Mouse (Mus musculus): ENCODE data around the gene Gm28729.
"Not testable (repeated sequence)": the region's sequence is repeated elsewhere in the genome, so short reads cannot be mapped to it uniquely, and the experiment has no call there.

Gm28729 gene

GRCm38 (mm10) chr9:96523148-96523547, 1.9 kb downstream of the Gm28729 start:
- in situ Hi-C loops (cut with MboI, MseI): loop anchor here in 1 of 2 experiments (10.0 kb wide), 1 partner anchor 1748 kb away; no protein-coding TSS in a partner anchor

GRCm38 (mm10) chr9:96521574-96521973, 3.5 kb downstream of the Gm28729 start:
- in situ Hi-C loops (cut with MboI, MseI): loop anchor here in 1 of 2 experiments (10.0 kb wide), 1 partner anchor 1747 kb away; no protein-coding TSS in a partner anchor

DNA sequence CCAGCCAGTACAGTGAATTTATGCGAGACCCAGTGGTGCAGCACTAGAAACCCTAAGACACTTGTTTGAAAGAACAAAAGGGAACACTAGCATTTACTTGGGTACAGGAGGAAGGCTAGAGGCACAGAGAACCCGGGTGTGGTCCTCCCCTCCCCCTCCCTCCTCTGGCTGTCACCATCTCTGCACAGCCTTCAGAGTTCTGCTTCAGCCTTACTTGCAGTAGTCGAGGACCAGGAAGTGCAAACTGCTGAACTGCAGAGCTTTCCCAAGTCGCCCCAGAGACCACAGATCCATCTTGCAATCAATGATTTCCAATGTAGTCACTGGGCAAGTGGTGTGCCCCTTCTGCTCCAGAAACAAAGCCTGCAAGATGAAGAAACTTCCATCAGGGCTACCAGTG, 7.6 kb downstream of the Gm28729 start:
- in situ Hi-C loops (cut with MboI, MseI): no loop called here

GRCm38 (mm10) chr9:96516806-96517205, 8.3 kb downstream of the Gm28729 start:
- in situ Hi-C loops (cut with MboI, MseI): no loop called here

DNA sequence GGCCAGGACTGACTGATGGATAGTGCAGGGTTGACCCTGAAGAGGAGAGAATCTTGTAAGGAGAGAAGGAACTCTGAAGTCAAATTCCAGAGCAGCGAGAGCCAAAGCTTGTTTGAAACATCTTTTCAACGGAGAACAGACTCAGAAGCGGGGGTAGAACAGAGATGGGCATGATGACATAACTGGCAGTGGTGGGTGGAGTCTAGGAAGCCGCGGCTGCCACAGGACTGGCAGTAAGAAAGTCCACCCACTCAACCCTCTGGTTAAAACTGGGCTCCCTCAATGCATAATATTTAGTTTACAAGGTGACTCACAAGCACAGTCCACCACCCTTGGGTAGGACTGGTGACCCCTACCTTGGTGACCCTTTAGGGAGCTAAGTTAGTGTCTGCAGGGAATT, 9.3 kb downstream of the Gm28729 start:
- in situ Hi-C loops (cut with MboI, MseI): no loop called here

GRCm38 (mm10) chr9:96514278-96514677, 10.8 kb downstream of the Gm28729 start:
- in situ Hi-C loops (cut with MboI, MseI): no loop called here

GRCm38 (mm10) chr9:96506011-96506498, 19.0 kb downstream of the Gm28729 start:
- in situ Hi-C loops (cut with MboI, MseI): no loop called here

- in situ Hi-C loops (cut with MboI, MseI): no loop called here
Measured at GRCm38 (mm10) chr9:96505156-96505555, 19.9 kb downstream of the Gm28729 start.

GRCm38 (mm10) chr9:96504116-96504895, 20.8 kb downstream of the Gm28729 start:
- in situ Hi-C loops (cut with MboI, MseI): no loop called here

DNA sequence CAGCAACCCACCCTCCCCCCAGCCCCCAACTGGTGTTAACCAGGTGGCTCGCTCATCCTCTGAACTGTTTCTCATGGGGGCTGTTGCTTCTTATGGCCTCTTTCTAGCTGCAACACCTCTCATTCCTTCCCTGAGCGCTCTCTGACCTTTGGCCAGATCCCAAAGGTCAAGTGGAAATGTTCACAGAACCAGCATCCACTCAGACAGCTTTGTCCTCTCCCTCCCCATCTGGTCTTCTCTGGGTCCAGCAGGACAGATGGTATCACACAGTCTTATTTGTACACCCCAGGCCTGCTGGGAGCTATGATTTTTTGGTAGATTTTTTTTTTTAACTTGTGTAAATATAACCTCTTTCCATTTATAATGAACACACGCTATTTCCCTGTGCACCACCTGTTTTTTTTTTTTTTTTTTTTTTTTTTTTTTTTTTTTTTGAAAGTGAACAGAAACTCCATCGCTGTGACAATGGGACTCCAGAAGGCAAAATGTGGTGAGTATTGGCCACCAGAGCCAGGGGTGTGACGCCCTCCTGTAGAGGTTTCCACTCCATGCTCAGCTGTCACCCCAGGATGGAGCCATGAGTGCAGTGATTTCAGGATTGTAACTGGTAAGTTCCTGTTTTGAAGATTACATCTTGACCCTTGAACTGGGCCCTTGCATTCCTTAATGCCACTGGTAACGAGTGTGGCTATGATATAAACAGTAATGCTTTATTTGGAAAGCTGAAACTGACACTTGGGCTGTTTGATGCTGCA, 22.0 kb downstream of the Gm28729 start:
- in situ Hi-C loops (cut with MboI, MseI): no loop called here

DNA sequence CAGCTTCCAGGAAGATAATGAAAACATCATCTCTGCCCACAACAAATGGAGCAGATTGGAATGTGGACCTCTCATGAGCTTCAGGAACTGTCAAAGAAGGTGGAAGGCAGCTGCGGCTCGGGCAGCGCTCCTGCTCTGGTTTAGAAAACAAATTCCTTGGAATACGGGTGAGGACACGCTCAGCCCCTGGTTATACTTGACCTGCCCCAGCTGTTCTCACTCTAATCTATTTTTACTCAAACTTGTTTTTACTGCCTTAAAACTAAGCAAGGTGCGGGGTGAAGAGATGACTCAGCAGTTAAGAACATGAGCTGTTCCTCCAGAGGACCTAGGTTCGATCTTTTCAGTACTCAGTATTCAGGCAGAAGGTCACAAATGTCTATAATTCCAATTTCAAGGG, 23.8 kb downstream of the Gm28729 start:
- in situ Hi-C loops (cut with MboI, MseI): no loop called here

GRCm38 (mm10) chr9:96493212-96493611, 31.9 kb downstream of the Gm28729 start:
- in situ Hi-C loops (cut with MboI, MseI): no loop called here

DNA sequence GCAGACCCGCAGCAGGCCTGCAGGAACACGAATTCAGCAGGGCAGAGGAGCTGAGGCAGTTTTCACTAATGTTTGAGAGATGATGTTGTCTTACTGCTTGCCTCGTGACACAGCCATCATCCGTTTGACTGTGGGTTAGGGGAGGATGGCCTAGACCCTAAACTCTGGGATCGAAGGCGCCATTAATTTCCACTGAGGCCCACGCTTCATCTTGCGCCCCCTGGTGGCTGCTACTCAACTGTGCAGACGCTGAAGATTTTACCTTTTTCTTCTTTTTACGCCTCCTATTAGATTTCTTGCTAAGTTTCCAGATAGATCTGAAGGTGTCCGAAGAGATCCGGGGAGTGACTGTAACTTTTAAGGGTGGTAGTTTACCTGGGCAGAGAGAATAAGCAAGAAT, 33.3 kb downstream of the Gm28729 start:
- in situ Hi-C loops (cut with MboI, MseI): no loop called here

DNA sequence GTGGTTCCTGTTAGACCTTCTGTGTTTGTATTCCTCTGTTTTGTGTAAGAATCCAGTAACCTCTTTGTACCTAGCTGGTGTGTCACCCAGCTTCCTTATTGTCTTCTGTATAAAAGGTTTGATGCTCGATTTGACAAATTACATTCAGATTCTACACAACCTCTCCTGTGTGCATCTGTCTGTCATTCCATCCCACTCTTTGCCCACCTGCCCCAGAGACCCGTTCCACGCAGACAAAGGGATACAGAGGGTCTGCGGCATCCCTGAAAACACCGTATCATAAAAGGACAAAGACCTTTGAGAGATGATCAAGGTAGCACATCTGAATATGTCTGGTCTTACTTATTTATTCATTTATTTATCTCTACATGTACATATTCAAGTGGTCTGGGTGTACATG, 37.2 kb downstream of the Gm28729 start:
- in situ Hi-C loops (cut with MboI, MseI): not testable (repeated sequence)

GRCm38 (mm10) chr9:96483648-96484047, 41.4 kb downstream of the Gm28729 start:
- in situ Hi-C loops (cut with MboI, MseI): no loop called here

- in situ Hi-C loops (cut with MboI, MseI): no loop called here
Measured at GRCm38 (mm10) chr9:96483028-96483427, 42.0 kb downstream of the Gm28729 start.

GRCm38 (mm10) chr9:96478071-96478888, 46.8 kb downstream of the Gm28729 start, which contains the start of gene Rnf7:
Rnf7 (minus strand) TSS chr9:96478675.
- in situ Hi-C loops (cut with MboI, MseI): no loop called here

DNA sequence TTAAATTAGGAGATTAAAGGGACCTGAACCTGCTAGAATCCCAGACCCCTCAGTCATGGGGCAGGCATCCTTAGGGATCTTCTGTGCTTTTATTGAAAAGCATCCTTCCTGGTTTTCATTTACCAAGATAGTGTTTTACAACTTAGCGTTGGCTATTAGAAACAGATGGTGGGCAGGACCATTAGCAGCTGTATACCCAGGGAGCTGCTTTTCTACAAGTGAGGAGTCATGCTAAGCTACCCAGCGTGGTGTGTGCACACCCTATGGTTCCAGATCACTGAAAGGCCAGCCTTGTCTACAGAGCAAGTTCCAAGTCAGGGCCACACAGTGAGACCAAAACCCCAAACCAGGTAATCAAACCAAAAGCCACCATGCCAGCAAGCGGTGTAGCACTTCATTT, 52.7 kb downstream of the Gm28729 start:
- in situ Hi-C loops (cut with MboI, MseI): no loop called here

DNA sequence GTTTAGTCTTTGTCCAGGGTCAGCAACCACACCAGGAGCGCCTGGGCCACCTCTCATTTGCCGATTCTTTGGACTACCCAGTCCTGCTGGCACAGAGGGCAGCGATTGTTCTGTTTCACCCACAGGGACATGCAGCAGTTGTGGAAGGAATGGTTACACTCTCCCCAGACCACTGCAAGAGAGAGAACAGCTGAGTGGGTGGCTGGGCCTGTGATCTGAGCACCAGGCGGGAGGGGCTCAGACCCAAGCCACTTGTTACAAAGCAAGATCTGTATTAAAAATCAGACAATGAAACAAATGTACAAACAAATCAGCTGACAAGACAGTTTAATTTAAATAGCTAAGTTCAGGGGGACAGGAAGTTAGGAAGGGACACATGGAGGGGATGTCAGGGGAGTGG, 53.4 kb downstream of the Gm28729 start:
- in situ Hi-C loops (cut with MboI, MseI): not testable (repeated sequence)

DNA sequence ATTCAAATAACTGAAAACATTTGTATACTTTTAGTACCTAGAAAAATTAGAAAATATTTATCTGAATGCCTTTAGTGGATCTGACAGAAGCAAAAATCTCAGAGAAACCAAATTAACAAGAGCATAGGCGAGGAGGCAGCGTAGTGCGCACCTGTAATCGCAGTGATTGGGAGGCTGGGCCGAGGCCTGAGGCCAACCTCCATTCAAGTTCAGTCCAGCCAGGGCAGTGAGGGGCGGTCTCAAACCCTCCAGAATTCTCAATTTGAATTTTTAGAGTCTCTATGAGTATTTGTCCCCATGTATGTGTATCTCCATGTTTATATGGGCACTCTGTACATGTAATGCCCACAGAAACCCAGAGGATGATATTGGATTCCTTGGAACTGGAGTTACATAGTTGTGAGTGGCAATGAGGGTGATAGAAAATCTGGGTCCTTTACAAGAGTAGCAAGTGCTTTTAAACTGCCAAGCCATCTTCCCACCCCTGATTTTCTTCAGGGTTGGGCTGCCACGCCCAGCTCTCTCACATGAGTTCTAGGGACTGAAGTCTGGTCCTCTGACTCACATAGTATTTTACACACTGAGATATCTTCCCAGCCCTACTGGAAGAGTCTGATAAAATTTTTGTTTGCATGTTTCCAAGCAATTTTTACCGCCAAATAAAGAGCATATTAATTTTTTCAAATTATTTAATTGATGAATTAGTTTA, 54.6 kb downstream of the Gm28729 start:
- in situ Hi-C loops (cut with MboI, MseI): no loop called here
